Mouse (Mus musculus): Measurements from ENCODE around the gene Cald1. TPM values are rescaled to one million over a fixed set of nuclear protein-coding genes. Genes with fewer than 3 reads are reported as not detected.

Gene Cald1
- polyA plus RNA-seq, 1 experiment, result 24.7 TPM

DNA sequence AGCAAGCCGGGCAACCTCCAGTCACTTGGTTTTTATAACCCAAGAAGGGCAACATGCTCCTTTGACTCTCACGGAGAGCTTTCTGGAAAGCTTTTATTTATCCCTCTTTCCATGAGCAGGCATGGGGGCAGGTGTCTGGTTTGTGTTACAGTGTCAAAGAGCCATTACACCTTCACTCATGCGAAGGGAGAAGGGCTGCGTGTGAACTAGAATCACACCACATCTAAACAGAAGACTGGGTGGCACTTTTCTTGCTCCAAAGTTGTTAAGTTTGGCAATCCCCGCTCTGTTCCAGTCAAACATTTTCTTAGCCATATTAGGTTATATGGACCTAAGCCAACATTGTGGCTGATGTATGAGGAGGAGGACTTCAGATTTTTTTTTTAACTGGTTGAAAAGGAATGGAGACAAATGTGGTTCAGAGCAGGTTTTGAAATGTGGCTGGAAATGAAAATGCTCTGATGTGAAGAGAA is 43.8 kb downstream of the Cald1 start:
- Histone ChIP-seq H3K36me3 (ENCODE audit: control insufficient read depth, insufficient read depth, low read length) (no peaks in the 10 kb centered on the region), H3K4me1 (ENCODE audit: control insufficient read depth, insufficient read depth, low read length) (no peaks in the 10 kb centered on the region), H3K27ac (ENCODE audit: insufficient read depth, low read depth, low read length) (peak overlapping the region; percentile 22; the same call in 1 of the 2 replicates), H3K27me3 (replicated peaks; ENCODE audit: control insufficient read depth, insufficient read depth, low read length) (no peaks in the 10 kb centered on the region), H3K4me3 (ENCODE audit: insufficient read depth, low read depth, low read length) (no peak overlapping the region)
- no peak for TF ChIP-seq CTCF (conservative IDR thresholded peaks at IDR 0.05; ENCODE audit: insufficient read depth, insufficient read length, low read depth, low read length)
- TF ChIP-seq POLR2A (IDR thresholded peaks at IDR 0.05; ENCODE audit: low read depth, low read length), result no peak
- peak; percentile 42 for DNase-seq
- 33% methylated on average over 5 of the region's 5 CpGs for WGBS

DNA sequence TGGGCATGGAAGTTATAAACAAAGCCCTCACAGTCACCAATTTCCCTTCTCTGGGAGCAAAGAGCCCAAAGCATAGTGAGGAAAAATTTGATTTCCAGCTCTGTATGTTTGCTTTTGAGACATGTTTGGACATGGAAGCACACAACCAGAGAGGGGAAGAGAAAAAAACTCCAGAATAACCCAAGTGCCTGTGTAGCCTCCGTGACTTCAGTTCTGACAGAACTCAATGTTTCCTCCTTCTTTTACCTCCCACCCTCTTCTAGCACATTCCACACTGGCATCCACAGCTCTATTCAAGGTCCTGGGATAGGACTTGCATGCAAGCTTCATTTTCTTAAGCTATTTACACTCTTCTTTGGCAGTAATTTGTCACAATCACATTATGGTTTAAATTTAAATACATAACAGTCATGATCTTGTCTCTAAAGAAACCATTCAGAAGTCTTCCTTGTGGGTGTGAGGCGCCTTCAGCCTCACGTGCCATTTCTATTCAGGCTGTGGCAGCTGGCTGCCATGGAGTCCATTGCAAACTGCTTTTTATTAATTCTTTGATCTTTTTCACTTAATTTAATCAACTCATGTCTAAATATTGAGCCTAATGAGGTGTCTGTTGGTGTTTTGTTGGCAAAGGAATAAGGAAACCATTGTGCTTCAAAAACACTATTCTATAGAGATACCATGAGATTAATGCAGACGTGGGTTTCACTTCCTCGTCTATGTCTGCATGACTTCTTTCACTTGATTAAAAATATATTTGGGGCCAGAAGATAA is 49.9 kb downstream of the Cald1 start:
- no peak for DNase-seq
- Histone ChIP-seq H3K4me3 (ENCODE audit: insufficient read depth, low read depth, low read length) (no peak overlapping the region), H3K27ac (ENCODE audit: insufficient read depth, low read depth, low read length) (no peak overlapping the region), H3K4me1 (ENCODE audit: control insufficient read depth, insufficient read depth, low read length) (no peaks in the 10 kb centered on the region), H3K36me3 (ENCODE audit: control insufficient read depth, insufficient read depth, low read length) (no peaks in the 10 kb centered on the region), H3K27me3 (replicated peaks; ENCODE audit: control insufficient read depth, insufficient read depth, low read length) (no peaks in the 10 kb centered on the region)
- no peak for TF ChIP-seq POLR2A (IDR thresholded peaks at IDR 0.05; ENCODE audit: low read depth, low read length)
- TF ChIP-seq CTCF (conservative IDR thresholded peaks at IDR 0.05; ENCODE audit: insufficient read depth, insufficient read length, low read depth, low read length), result no peak
- WGBS, result 78% methylated on average over 5 of the region's 5 CpGs

DNA sequence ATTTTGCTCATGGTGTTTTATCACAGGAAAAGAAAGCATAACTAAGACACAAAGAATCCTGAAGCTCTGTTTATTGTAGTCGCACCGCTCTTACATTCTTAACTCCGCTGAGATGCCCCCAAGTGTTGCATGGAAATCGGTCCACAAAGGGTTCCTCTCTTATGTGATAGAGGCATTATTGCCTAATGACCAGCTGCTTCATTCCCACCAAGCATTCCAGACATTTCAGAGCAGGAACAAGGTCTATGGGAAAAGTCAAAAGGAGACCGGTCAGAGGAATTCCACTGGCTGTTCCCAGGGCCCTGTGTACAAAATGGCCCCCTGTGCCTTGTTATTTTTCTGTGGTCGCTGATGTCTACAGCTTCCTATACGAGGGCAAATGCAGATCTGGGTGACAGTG is 53.0 kb downstream of the Cald1 start:
- Histone ChIP-seq H3K4me3 (ENCODE audit: insufficient read depth, low read depth, low read length) (no peak overlapping the region), H3K27ac (ENCODE audit: insufficient read depth, low read depth, low read length) (peak overlapping the region; percentile 35; the same call in 1 of the 2 replicates), H3K36me3 (ENCODE audit: control insufficient read depth, insufficient read depth, low read length) (no peaks in the 10 kb centered on the region), H3K4me1 (ENCODE audit: control insufficient read depth, insufficient read depth, low read length) (no peaks in the 10 kb centered on the region), H3K27me3 (replicated peaks; ENCODE audit: control insufficient read depth, insufficient read depth, low read length) (no peaks in the 10 kb centered on the region)
- peak; percentile 29 for DNase-seq
- 69% methylated on average over 7 of the region's 7 CpGs for WGBS
- TF ChIP-seq CTCF (conservative IDR thresholded peaks at IDR 0.05; ENCODE audit: insufficient read depth, insufficient read length, low read depth, low read length) (no peak), POLR2A (IDR thresholded peaks at IDR 0.05; ENCODE audit: low read depth, low read length) (no peak)

DNA sequence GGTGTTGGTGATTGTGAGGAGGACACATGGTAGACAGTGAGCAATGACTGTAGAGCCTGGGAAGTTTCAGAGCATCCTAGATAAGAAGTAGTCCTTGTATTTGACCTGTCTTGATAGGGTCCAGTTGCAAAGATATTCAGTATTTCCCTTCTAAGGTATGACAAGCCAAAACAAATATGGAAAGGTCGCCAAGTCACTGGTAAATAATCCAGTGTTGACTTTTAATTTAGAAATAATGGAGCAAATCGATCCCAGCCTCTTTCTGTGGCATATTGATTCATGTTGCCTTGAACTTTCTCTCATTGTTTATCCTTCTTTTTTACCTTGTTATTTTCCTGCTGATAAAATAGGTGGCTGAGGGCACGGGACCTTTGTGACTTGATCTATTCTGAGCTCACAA is 57.4 kb downstream of the Cald1 start:
- H3K27me3 ChIP-seq (replicated peaks; ENCODE audit: control insufficient read depth, insufficient read depth, low read length), result no peaks in the 10 kb centered on the region
- no peaks in the 10 kb centered on the region for H3K36me3 ChIP-seq (ENCODE audit: control insufficient read depth, insufficient read depth, low read length)
- DNase-seq, result peak; percentile 18
- TF ChIP-seq POLR2A (IDR thresholded peaks at IDR 0.05; ENCODE audit: low read depth, low read length) (no peak), CTCF (conservative IDR thresholded peaks at IDR 0.05; ENCODE audit: insufficient read depth, insufficient read length, low read depth, low read length) (no peak)
- H3K4me3 ChIP-seq (ENCODE audit: insufficient read depth, low read depth, low read length), result no peak overlapping the region
- H3K27ac ChIP-seq (ENCODE audit: insufficient read depth, low read depth, low read length), result no peak overlapping the region
- no peaks in the 10 kb centered on the region for H3K4me1 ChIP-seq (ENCODE audit: control insufficient read depth, insufficient read depth, low read length)
- WGBS, result 51% methylated on average over 3 of the region's 3 CpGs

DNA sequence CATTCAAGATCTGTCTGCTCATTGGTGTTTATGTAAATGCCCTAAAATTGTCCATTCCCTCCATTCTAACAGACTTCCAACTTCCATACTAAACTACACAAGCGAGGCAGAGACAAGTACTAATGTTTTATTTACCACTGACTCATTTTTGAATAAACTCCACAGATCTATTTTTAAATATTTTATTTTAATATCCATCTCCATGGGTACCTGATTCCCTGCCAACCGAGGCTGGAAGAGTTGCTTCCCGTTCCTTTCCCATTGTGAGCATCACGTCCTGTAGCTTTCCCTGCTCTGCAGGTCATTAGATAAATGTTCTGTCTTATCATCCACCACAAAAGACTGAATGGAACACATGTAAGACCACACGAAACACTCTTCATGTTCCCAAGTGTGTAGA is 60.5 kb downstream of the Cald1 start:
- no peaks in the 10 kb centered on the region for H3K4me1 ChIP-seq (ENCODE audit: control insufficient read depth, insufficient read depth, low read length)
- no peaks in the 10 kb centered on the region for H3K27me3 ChIP-seq (replicated peaks; ENCODE audit: control insufficient read depth, insufficient read depth, low read length)
- no peaks in the 10 kb centered on the region for H3K36me3 ChIP-seq (ENCODE audit: control insufficient read depth, insufficient read depth, low read length)
- no peak overlapping the region for H3K4me3 ChIP-seq (ENCODE audit: insufficient read depth, low read depth, low read length)
- no peak for TF ChIP-seq CTCF (conservative IDR thresholded peaks at IDR 0.05; ENCODE audit: insufficient read depth, insufficient read length, low read depth, low read length)
- TF ChIP-seq POLR2A (IDR thresholded peaks at IDR 0.05; ENCODE audit: low read depth, low read length), result no peak
- no peak overlapping the region; the same call in 1 of the 2 replicates for H3K27ac ChIP-seq (ENCODE audit: insufficient read depth, low read depth, low read length)
- DNase-seq, result peak; percentile 47
- WGBS, result 70% methylated on average over 5 of the region's 5 CpGs

DNA sequence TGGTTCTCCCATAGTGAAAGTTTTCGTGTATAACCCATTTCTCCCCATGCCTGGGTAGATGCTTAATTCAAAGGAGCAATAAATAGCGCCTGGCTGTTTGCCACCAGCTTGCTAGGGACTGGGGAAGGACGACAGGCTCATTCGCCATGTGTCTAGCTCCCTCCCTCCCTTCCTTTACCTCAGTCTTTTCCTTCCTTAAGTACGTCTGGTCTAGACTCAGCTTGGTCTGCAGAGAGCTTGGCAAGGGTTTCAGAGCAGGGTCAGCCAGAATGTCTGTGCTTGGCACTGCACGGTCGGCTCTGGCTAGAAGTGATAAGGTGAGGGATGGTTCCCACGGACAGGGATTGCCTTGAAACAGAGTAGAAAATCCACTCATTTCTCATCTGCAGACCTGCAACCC is 62.4 kb downstream of the Cald1 start:
- TF ChIP-seq CTCF (conservative IDR thresholded peaks at IDR 0.05; ENCODE audit: insufficient read depth, insufficient read length, low read depth, low read length) (no peak), POLR2A (IDR thresholded peaks at IDR 0.05; ENCODE audit: low read depth, low read length) (no peak)
- Histone ChIP-seq H3K4me3 (ENCODE audit: insufficient read depth, low read depth, low read length) (no peak overlapping the region), H3K27me3 (replicated peaks; ENCODE audit: control insufficient read depth, insufficient read depth, low read length) (no peaks in the 10 kb centered on the region), H3K27ac (ENCODE audit: insufficient read depth, low read depth, low read length) (no peak overlapping the region), H3K36me3 (ENCODE audit: control insufficient read depth, insufficient read depth, low read length) (no peaks in the 10 kb centered on the region), H3K4me1 (ENCODE audit: control insufficient read depth, insufficient read depth, low read length) (no peaks in the 10 kb centered on the region)
- DNase-seq, result peak; percentile 39
- 37% methylated on average over 8 of the region's 8 CpGs for WGBS

DNA sequence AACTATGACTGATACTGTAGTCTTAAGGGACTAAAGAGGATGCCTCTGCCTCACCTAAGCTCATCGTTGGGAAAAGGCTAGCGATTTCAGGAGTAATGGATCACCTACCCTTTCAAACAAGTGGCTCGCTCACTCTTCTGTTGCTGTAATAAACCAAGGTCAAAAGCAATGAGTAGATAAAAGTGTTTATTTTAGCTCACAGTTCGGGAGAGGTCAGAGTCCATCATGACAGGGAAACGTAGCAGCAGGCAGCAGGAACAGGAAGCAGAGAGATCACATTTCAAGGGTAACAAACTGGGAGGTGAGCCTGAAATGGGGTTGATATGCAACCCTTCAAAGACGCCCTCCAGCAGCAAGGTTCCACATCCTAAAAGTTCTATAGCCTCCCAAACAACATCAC is 64.3 kb downstream of the Cald1 start:
- Histone ChIP-seq H3K36me3 (ENCODE audit: control insufficient read depth, insufficient read depth, low read length) (no peaks in the 10 kb centered on the region), H3K27ac (ENCODE audit: insufficient read depth, low read depth, low read length) (no peak overlapping the region), H3K4me1 (ENCODE audit: control insufficient read depth, insufficient read depth, low read length) (no peaks in the 10 kb centered on the region), H3K27me3 (replicated peaks; ENCODE audit: control insufficient read depth, insufficient read depth, low read length) (no peaks in the 10 kb centered on the region), H3K4me3 (ENCODE audit: insufficient read depth, low read depth, low read length) (no peak overlapping the region)
- no peak for DNase-seq
- TF ChIP-seq CTCF (conservative IDR thresholded peaks at IDR 0.05; ENCODE audit: insufficient read depth, insufficient read length, low read depth, low read length), result no peak
- TF ChIP-seq POLR2A (IDR thresholded peaks at IDR 0.05; ENCODE audit: low read depth, low read length), result no peak
- WGBS, result 51% methylated on average over 6 of the region's 6 CpGs

Measured in kidney, adult 2 months (tissue).